Mouse (Mus musculus) CH12.LX (cell line): ENCODE data around the gene Slc25a12. TPM values are rescaled to one million over a fixed set of nuclear protein-coding genes. Genes with fewer than 3 reads are reported as not detected.

Source experiments
- DNase-seq: peaks from one replicate; pipeline ENCODE4 v3.0.0-alpha.2; 2013; ENCODE audit errors: extremely low read depth
- H3K27ac ChIP-seq: 2 replicates; pipeline ENCODE4 v1.5.1; 2012; ENCODE audit warnings: low read depth, mild to moderate bottlenecking, control low read depth, moderate library complexity; ENCODE audit not compliant: insufficient read depth
- H3K27me3 ChIP-seq: replicated peaks from 2 replicates; pipeline ENCODE3; 2012; ENCODE audit warnings: inconsistent platforms
- H3K36me3 ChIP-seq, 2 experiments: replicated peaks in 1 of 2; 2 replicates each; pipeline versions ENCODE3 to v1.6.1; 2012; ENCODE audit warnings: inconsistent platforms in 1 of 2, low read length in 1 of 2, mild to moderate bottlenecking in 1 of 2, mixed read lengths in 1 of 2, moderate library complexity in 1 of 2; ENCODE audit not compliant: control insufficient read depth in 1 of 2, insufficient read depth in 1 of 2
- H3K4me1 ChIP-seq, 2 experiments: 2 replicates each; pipeline ENCODE4 v1.6.1; 2012; ENCODE audit warnings: inconsistent platforms in 1 of 2, moderate library complexity in 1 of 2; ENCODE audit not compliant: insufficient read depth in 2 of 2, control insufficient read depth in 1 of 2
- H3K4me2 ChIP-seq: 2 replicates; pipeline ENCODE4 v1.6.1; 2012; ENCODE audit warnings: low read depth, mild to moderate bottlenecking, control low read depth; ENCODE audit not compliant: poor library complexity, insufficient read depth, severe bottlenecking
- H3K4me3 ChIP-seq, 3 experiments: fragments of 150-350 bp in 1 of 3; sonication (generic) in 1 of 3; replicated peaks in 1 of 3; 2 replicates each; pipeline versions ENCODE3 to v1.5.1; 2011 to 2012; ENCODE audit warnings: low read depth in 2 of 3, low read length in 2 of 3, mild to moderate bottlenecking in 2 of 3, moderate library complexity in 2 of 3, control low read depth in 1 of 3, improper control_type of control experiment in 1 of 3, inconsistent platforms in 1 of 3, mixed read lengths in 1 of 3; ENCODE audit not compliant: poor library complexity in 1 of 3
- H3K79me2 ChIP-seq: replicated peaks from 2 replicates; pipeline ENCODE4 v1.6.1; 2012; ENCODE audit warnings: mild to moderate bottlenecking, moderate library complexity; ENCODE audit not compliant: control insufficient read depth, poor library complexity, insufficient read depth, severe bottlenecking; ENCODE audit errors: extremely low read depth
- H3K9ac ChIP-seq: 2 replicates; pipeline ENCODE4 v1.6.1; 2012; ENCODE audit warnings: low read depth, mild to moderate bottlenecking, control low read depth, moderate library complexity; ENCODE audit not compliant: insufficient read depth
- H3K9me3 ChIP-seq: replicated peaks from 2 replicates; pipeline ENCODE3; 2012; ENCODE audit warnings: low read length, inconsistent platforms, mixed read lengths
- CHD1 ChIP-seq: IDR thresholded peaks from 2 replicates; pipeline ENCODE4 v1.6.1; 2012; ENCODE audit warnings: low read depth, low read length, improper control_type of control experiment, inconsistent platforms
- ELF1 ChIP-seq: IDR thresholded peaks from 2 replicates; pipeline ENCODE4 v1.6.1; 2014; ENCODE audit warnings: low read depth, mild to moderate bottlenecking, inconsistent platforms, low read length, improper control_type of control experiment
- EP300 ChIP-seq: IDR thresholded peaks from 2 replicates; pipeline ENCODE4 v1.6.1; 2011; ENCODE audit warnings: low read length, improper control_type of control experiment
- GABPA ChIP-seq: IDR thresholded peaks from 2 replicates; pipeline ENCODE4 v1.6.1; 2012; ENCODE audit warnings: low read depth, low read length, improper control_type of control experiment, inconsistent platforms; ENCODE audit not compliant: insufficient replicate concordance
- JUN ChIP-seq: IDR thresholded peaks from 2 replicates; pipeline ENCODE4 v1.6.1; 2011; ENCODE audit warnings: low read depth, mild to moderate bottlenecking, low read length, improper control_type of control experiment, moderate library complexity; ENCODE audit not compliant: insufficient read depth
- KAT2A ChIP-seq: IDR thresholded peaks from 2 replicates; pipeline ENCODE4 v1.6.1; 2012; ENCODE audit warnings: low read length, improper control_type of control experiment, inconsistent platforms; ENCODE audit not compliant: insufficient replicate concordance
- MEF2A ChIP-seq: IDR thresholded peaks from 2 replicates; pipeline ENCODE4 v1.6.1; 2014; ENCODE audit warnings: low read depth, mild to moderate bottlenecking, inconsistent platforms, low read length, improper control_type of control experiment, borderline replicate concordance
- MYC ChIP-seq: IDR thresholded peaks from 2 replicates; pipeline ENCODE4 v1.6.1; 2011; ENCODE audit warnings: low read depth, mild to moderate bottlenecking, improper control_type of control experiment, low read length
- NRF1 ChIP-seq: IDR thresholded peaks from 2 replicates; pipeline ENCODE4 v1.6.1; 2014; ENCODE audit warnings: low read depth, mild to moderate bottlenecking, inconsistent platforms, low read length, improper control_type of control experiment, moderate library complexity
- PAX5 ChIP-seq: IDR thresholded peaks from 2 replicates; pipeline ENCODE4 v1.6.1; 2012; ENCODE audit warnings: low read length, inconsistent platforms, mixed read lengths
- POLR2A ChIP-seq: IDR thresholded peaks from 2 replicates; pipeline ENCODE4 v1.6.1; 2011; ENCODE audit warnings: low read depth, mild to moderate bottlenecking, improper control_type of control experiment, low read length
- POLR2AphosphoS2 ChIP-seq: IDR thresholded peaks from 2 replicates; pipeline ENCODE4 v1.6.1; 2011; ENCODE audit warnings: low read depth, low read length, improper control_type of control experiment
- RCOR1 ChIP-seq: conservative IDR thresholded peaks from 2 replicates; pipeline ENCODE4 v1.6.1; 2012; ENCODE audit warnings: low read depth, mild to moderate bottlenecking, inconsistent platforms, low read length, improper control_type of control experiment
- UBTF ChIP-seq: IDR thresholded peaks from 2 replicates; pipeline ENCODE4 v1.6.1; 2012; ENCODE audit warnings: low read depth, mild to moderate bottlenecking, inconsistent platforms, low read length, improper control_type of control experiment, moderate library complexity
- USF2 ChIP-seq: conservative IDR thresholded peaks from 2 replicates; pipeline ENCODE4 v1.6.1; 2011; ENCODE audit warnings: low read depth, low read length, improper control_type of control experiment
- ZMIZ1 ChIP-seq: IDR thresholded peaks from 2 replicates; pipeline ENCODE4 v1.6.1; 2012; ENCODE audit warnings: low read depth, mild to moderate bottlenecking, inconsistent platforms, low read length, improper control_type of control experiment
- dilution Hi-C: fragments of 300-500 bp; cut with MboI; formaldehyde crosslinking; loops from 2 replicates; pipeline ENCODE4 v1.14.3; 2020; ENCODE audit warnings: low sequenced_read_pairs; ENCODE audit not compliant: extremely low pct_unique_long_range_greater_than_20kb, extremely low pct_ligation_motif_present
- in situ Hi-C: fragments of 300-500 bp; cut with MboI; formaldehyde crosslinking; loops from 3 replicates; pipeline ENCODE4 v1.14.3; 2019; ENCODE audit warnings: low sequenced_read_pairs, low pct_ligation_motif_present, low pct_unique_long_range_greater_than_20kb, mixed read lengths
- polyA plus RNA-seq: library from polyadenylated mRNA; unstranded; fragments of >175 nt; gene quantifications from 2 replicates; pipeline ENCODE4 v1.2.1, GENCODE M21; 2012; ENCODE audit warnings: low read depth; ENCODE audit not compliant: insufficient read length
- total RNA-seq, 2 experiments: library from RNA; depleted of rRNA; stranded (reverse); fragments of 300-350 nt in 1 of 2; fragments of >200 nt in 1 of 2; gene quantifications; 2 replicates each; pipeline ENCODE4 v1.2.3; 2012 to 2014

Gene Slc25a12
- total and polyA plus RNA-seq, 3 experiments = 97.1 to 211 (median 123) TPM

GRCm38 (mm10) chr2:71368086-71368485, 537 bp upstream of the Slc25a12 start:
- Histone ChIP-seq H3K4me2 (peak overlapping the region; percentile 63), H3K9ac (peak overlapping the region; percentile 62; the same call in 1 of the 2 replicates)
- TF ChIP-seq JUN (no peak), PAX5 (no peak), MEF2A (no peak), ZMIZ1 (no peak), POLR2A (no peak), USF2 (no peak), MYC (no peak), KAT2A (no peak), ELF1 (no peak), POLR2AphosphoS2 (no peak), CHD1 (no peak), UBTF (no peak)
- TF ChIP-seq, all 38 proteins: peak for 0
- Histone ChIP-seq H3K9me3 (no peaks in the 10 kb centered on the region), H3K4me1 (peaks cover 0 to 24% of the 10 kb centered on the region in 2 experiments; a peak in 2 of 4 replicates), H3K27me3 (no peaks in the 10 kb centered on the region), H3K36me3 (peaks cover 0 to 12% of the 10 kb centered on the region in 2 experiments), H3K79me2 (peaks cover 14% of the 10 kb centered on the region), H3K4me3 (peak overlapping the region; percentile 5 to 87 (median 62)), H3K27ac (no peak overlapping the region)
- in situ Hi-C loops = no loop called here
- dilution Hi-C loops = no loop called here
- no peak for DNase-seq

- Histone ChIP-seq H3K9ac (peak overlapping the region; percentile 46), H3K4me3 (peak overlapping the region; percentile 62 to 87 (median 85)), H3K36me3 (peaks cover 0 to 20% of the 10 kb centered on the region in 2 experiments), H3K27ac (peak overlapping the region; percentile 27; the same call in 1 of the 2 replicates), H3K4me2 (peak overlapping the region; percentile 87), H3K79me2 (peaks cover 14% of the 10 kb centered on the region), H3K9me3 (no peaks in the 10 kb centered on the region), H3K27me3 (no peaks in the 10 kb centered on the region), H3K4me1 (peaks cover 0 to 24% of the 10 kb centered on the region in 2 experiments; a peak in 2 of 4 replicates)
- no peak for DNase-seq
- dilution Hi-C loops = no loop called here
- TF ChIP-seq RCOR1 (no peak), EP300 (0 out of 2 replicates have a peak, but pooled peaks have one; percentile 14), CHD1 (peak; percentile 47; the same call in 1 of the 2 replicates), GABPA (no peak), JUN (no peak), NRF1 (no peak), ELF1 (no peak), MYC (0 out of 2 replicates have a peak, but pooled peaks have one; percentile 27)
- in situ Hi-C loops = no loop called here
These were observed 878 bp downstream of the Slc25a12 start for GRCm38 (mm10) chr2:71366618-71367124.
